ENCODE assay signal across 8 mouse cellular contexts in the genomic region with DNA sequence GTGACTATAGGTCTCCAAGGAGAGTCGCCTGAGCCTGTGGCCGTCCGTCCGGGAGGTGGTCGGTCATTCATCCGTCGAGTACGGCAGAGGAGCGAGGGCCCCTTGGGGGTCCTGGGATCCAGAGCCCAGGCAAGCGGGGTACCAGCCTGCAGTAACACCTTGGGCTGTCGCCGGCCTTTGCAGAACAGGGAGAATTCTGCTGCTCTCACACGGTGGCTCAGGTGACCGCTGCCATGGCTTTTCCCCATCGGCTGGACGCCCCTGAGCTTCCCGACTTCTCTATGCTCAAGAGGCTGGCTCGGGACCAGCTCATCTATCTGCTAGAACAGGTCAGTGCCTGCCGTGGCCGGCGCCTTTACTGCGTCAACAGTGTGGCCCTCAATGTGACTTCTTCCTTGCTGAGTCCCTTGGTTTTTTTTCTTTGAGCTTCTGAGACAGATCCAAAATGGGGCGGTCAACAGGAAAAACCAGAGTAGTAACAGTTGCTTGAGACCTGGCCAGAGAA. TPM values are rescaled to one million over a fixed set of nuclear protein-coding genes. Genes with fewer than 3 reads are reported as not detected.
DNase-seq lines count a peak whose midpoint lies in the region; ATAC-seq and TF ChIP-seq lines count a peak whose summit lies in the region.

No protein-coding gene starts in this region.

- peak overlapping the region; percentile 71 for H3K4me3 ChIP-seq in C2C12 (ENCODE audit: insufficient read depth, poor library complexity, severe bottlenecking)
- peak overlapping the region; percentile 89 for H3K4me3 ChIP-seq in cortical plate, adult 2 months (ENCODE audit: insufficient read depth, low read length)
- H3K4me3 ChIP-seq in hindbrain, embryonic 15.5 days: peak overlapping the region; percentile 69
- peak overlapping the region; percentile 80 for H3K4me3 ChIP-seq in liver, embryonic 16.5 days (ENCODE audit: low read depth, low read length)
- H3K4me3 ChIP-seq in small intestine, adult 2 months (ENCODE audit: low read depth, low read length): peak overlapping the region; percentile 74

- WGBS in hindbrain, embryonic 15.5 days: under 1% methylated on average over 23 of the region's 23 CpGs
- under 1% methylated on average over 23 of the region's 23 CpGs for WGBS in liver, embryonic 16.5 days (ENCODE audit: insufficient replicate concordance)
- under 1% methylated on average over 23 of the region's 23 CpGs for WGBS in small intestine, adult 2 months

- H3K4me1 ChIP-seq in cortical plate, adult 2 months (ENCODE audit: control insufficient read depth, insufficient read depth, low read length): peaks cover 1% of the 10 kb centered on the region; the same call in 1 of the 2 replicates
- peaks cover 24% of the 10 kb centered on the region for H3K4me1 ChIP-seq in hindbrain, embryonic 15.5 days (replicated peaks)
- peaks cover 20% of the 10 kb centered on the region for H3K4me1 ChIP-seq in liver, embryonic 16.5 days (ENCODE audit: control insufficient read depth, low read depth, low read length)
- H3K4me1 ChIP-seq in small intestine, adult 2 months (ENCODE audit: control insufficient read depth, insufficient read depth, insufficient read length, low read length): peaks cover 9% of the 10 kb centered on the region; the same call in 1 of the 2 replicates

- peak; percentile 12 for DNase-seq in embryo, embryonic 10 days (ENCODE audit: low spot score)
- no peak for DNase-seq in embryo, embryonic 9.5 days (ENCODE audit: extremely low spot score)
- no peak for DNase-seq in layer of hippocampus, adult 11-12 months (ENCODE audit: low spot score)

- peaks cover 15% of the 10 kb centered on the region for H3K79me2 ChIP-seq in C2C12 (ENCODE audit: control insufficient read depth, insufficient read depth)

- peaks cover 8% of the 10 kb centered on the region for H3K79me3 ChIP-seq in C2C12 (ENCODE audit: low read depth)

- no peak overlapping the region for H3K27ac ChIP-seq in cortical plate, adult 2 months (ENCODE audit: insufficient read depth, low read length)
- peak overlapping the region; percentile 69 for H3K27ac ChIP-seq in hindbrain, embryonic 15.5 days (replicated peaks)
- peak overlapping the region; percentile 55 for H3K27ac ChIP-seq in liver, embryonic 16.5 days (ENCODE audit: low read length)
- peak overlapping the region; percentile 50 for H3K27ac ChIP-seq in small intestine, adult 2 months (ENCODE audit: insufficient read depth, low read depth, low read length)

- H3K27me3 ChIP-seq in C2C12 (ENCODE audit: control insufficient read depth, insufficient read depth, insufficient read length): no peaks in the 10 kb centered on the region
- no peaks in the 10 kb centered on the region for H3K27me3 ChIP-seq in hindbrain, embryonic 15.5 days
- H3K27me3 ChIP-seq in liver, embryonic 16.5 days (ENCODE audit: control insufficient read depth, insufficient read depth, low read depth, low read length): no peaks in the 10 kb centered on the region
- no peaks in the 10 kb centered on the region for H3K27me3 ChIP-seq in small intestine, adult 2 months (ENCODE audit: control insufficient read depth, insufficient read depth, low read length)

- peak overlapping the region; percentile 52 for H3ac ChIP-seq in C2C12 (ENCODE audit: control insufficient read depth, insufficient read length, low read depth)

- peak overlapping the region; percentile 87 for H3K9ac ChIP-seq in hindbrain, embryonic 15.5 days
- peak overlapping the region; percentile 76 for H3K9ac ChIP-seq in liver, embryonic 16.5 days (ENCODE audit: low read depth, low read length)

- peak; percentile 79 for ATAC-seq in hindbrain, embryonic 15.5 days (ENCODE audit: low FRiP score, low read depth)
- ATAC-seq in liver, embryonic 16.5 days (ENCODE audit: low read depth): peak; percentile 56

- TF ChIP-seq CTCF in C2C12 (IDR thresholded peaks at IDR 0.05; ENCODE audit: control insufficient read depth, insufficient read depth, insufficient read length): no peak
- no peak for TF ChIP-seq CTCF in cortical plate, adult 2 months (IDR thresholded peaks at IDR 0.05; ENCODE audit: extremely low read depth, insufficient read depth, low read length)
- no peak for TF ChIP-seq CTCF in small intestine, adult 2 months (IDR thresholded peaks at IDR 0.05; ENCODE audit: extremely low read depth, insufficient read length, insufficient replicate concordance, low read depth, low read length)

- TF ChIP-seq POLR2A in cortical plate, adult 2 months (IDR thresholded peaks at IDR 0.05; ENCODE audit: extremely low read depth, insufficient read depth, low read length): no peak
- no peak for TF ChIP-seq POLR2A in small intestine, adult 2 months (IDR thresholded peaks at IDR 0.05; ENCODE audit: low read depth, low read length)

- no peaks in the 10 kb centered on the region; the same call in 1 of the 2 replicates for H3K9me3 ChIP-seq in hindbrain, embryonic 15.5 days
- H3K9me3 ChIP-seq in liver, embryonic 16.5 days (replicated peaks; ENCODE audit: control insufficient read depth, low read length): no peaks in the 10 kb centered on the region

- H3K4me2 ChIP-seq in hindbrain, embryonic 15.5 days: peak overlapping the region; percentile 79
- peak overlapping the region; percentile 81 for H3K4me2 ChIP-seq in liver, embryonic 16.5 days (ENCODE audit: low read depth, low read length)

- peaks cover 22% of the 10 kb centered on the region for H3K36me3 ChIP-seq in C2C12 (ENCODE audit: control insufficient read depth, insufficient read depth)
- peaks cover 48% of the 10 kb centered on the region for H3K36me3 ChIP-seq in hindbrain, embryonic 15.5 days
- H3K36me3 ChIP-seq in liver, embryonic 16.5 days (ENCODE audit: control insufficient read depth, insufficient read depth): peaks cover 26% of the 10 kb centered on the region
- peaks cover 19% of the 10 kb centered on the region for H3K36me3 ChIP-seq in small intestine, adult 2 months (ENCODE audit: control insufficient read depth, insufficient read depth, low read length)

TF ChIP-seq in C2C12, 6 proteins besides CTCF, POLR2A, EP300 and RAD21:
- TF ChIP-seq FOSL1 (IDR thresholded peaks at IDR 0.05; ENCODE audit: insufficient read depth, low read length, poor library complexity, severe bottlenecking) (no peak), MYOD1 (IDR thresholded peaks at IDR 0.05; ENCODE audit: control insufficient read depth, insufficient read length, low read depth) (no peak), USF1 (IDR thresholded peaks at IDR 0.05; ENCODE audit: low read depth) (no peak), CEBPB (IDR thresholded peaks at IDR 0.05; ENCODE audit: low read depth) (no peak), MAX (IDR thresholded peaks at IDR 0.05) (no peak), MYOG (IDR thresholded peaks at IDR 0.05; ENCODE audit: control insufficient read depth, extremely low read depth, insufficient read length) (no peak)
TF ChIP-seq in C2C12: peak in this region for 0.

RNA-seq across cellular contexts. Expression of a gene that starts 0.4 kb away (rescaled TPM):
- 6.6 TPM for polyA plus RNA-seq in C2C12 (2012; fragmentation: generic; extraction: Trizol)
- 23.2 and 25.6 TPM in 2 replicates for polyA plus RNA-seq in cortical plate, adult 2 months (2012; rRNA removed)
- polyA plus RNA-seq in hindbrain, embryonic 15.5 days (2015; fragmentation: Nextera tagmentation; extraction: Ambion mirVana): 23.9 and 32.1 TPM in 2 replicates
- polyA plus RNA-seq in liver, embryonic 16.5 days (2015; fragmentation: Nextera tagmentation; extraction: Ambion mirVana): 4.3 and 5.0 TPM in 2 replicates
- 8.8 and 17.8 TPM in 2 replicates for polyA plus RNA-seq in small intestine, adult 2 months (2012; rRNA removed)

RNA-seq across cellular contexts. Expression of a gene that starts 8.8 kb away (rescaled TPM):
- polyA plus RNA-seq in C2C12 (2012; fragmentation: generic; extraction: Trizol): 31.1 TPM
- polyA plus RNA-seq in cortical plate, adult 2 months (2012; rRNA removed): 55.6 and 56.0 TPM in 2 replicates
- 65.2 and 73.8 TPM in 2 replicates for polyA plus RNA-seq in hindbrain, embryonic 15.5 days (2015; fragmentation: Nextera tagmentation; extraction: Ambion mirVana)
- polyA plus RNA-seq in liver, embryonic 16.5 days (2015; fragmentation: Nextera tagmentation; extraction: Ambion mirVana): 26.3 and 27.7 TPM in 2 replicates
- polyA plus RNA-seq in small intestine, adult 2 months (2012; rRNA removed): 8.9 and 12.3 TPM in 2 replicates

RNA-seq across cellular contexts. Expression of a gene that starts 23.6 kb away (rescaled TPM):
- polyA plus RNA-seq in C2C12 (2012; fragmentation: generic; extraction: Trizol): not detected
- polyA plus RNA-seq in cortical plate, adult 2 months (2012; rRNA removed): 0.98 and 1.5 TPM in 2 replicates
- 1.9 and 2.5 TPM in 2 replicates for polyA plus RNA-seq in hindbrain, embryonic 15.5 days (2015; fragmentation: Nextera tagmentation; extraction: Ambion mirVana)
- 0.16 and 0.42 TPM in 2 replicates for polyA plus RNA-seq in liver, embryonic 16.5 days (2015; fragmentation: Nextera tagmentation; extraction: Ambion mirVana)
- 0.05 and 0.08 TPM in 2 replicates for polyA plus RNA-seq in small intestine, adult 2 months (2012; rRNA removed)

RNA-seq across cellular contexts. Expression of a gene that starts 24.4 kb away (rescaled TPM):
- 55.1 TPM for polyA plus RNA-seq in C2C12 (2012; fragmentation: generic; extraction: Trizol)
- polyA plus RNA-seq in cortical plate, adult 2 months (2012; rRNA removed): 0.98 and 3.0 TPM in 2 replicates
- 42.0 and 51.8 TPM in 2 replicates for polyA plus RNA-seq in hindbrain, embryonic 15.5 days (2015; fragmentation: Nextera tagmentation; extraction: Ambion mirVana)
- polyA plus RNA-seq in liver, embryonic 16.5 days (2015; fragmentation: Nextera tagmentation; extraction: Ambion mirVana): 125 and 133 TPM in 2 replicates
- 6.6 and 15.0 TPM in 2 replicates for polyA plus RNA-seq in small intestine, adult 2 months (2012; rRNA removed)

RNA-seq across cellular contexts. Expression of a gene that starts 37.1 kb away (rescaled TPM):
- polyA plus RNA-seq in C2C12 (2012; fragmentation: generic; extraction: Trizol): 1.2 TPM
- 3.4 and 3.7 TPM in 2 replicates for polyA plus RNA-seq in cortical plate, adult 2 months (2012; rRNA removed)
- polyA plus RNA-seq in hindbrain, embryonic 15.5 days (2015; fragmentation: Nextera tagmentation; extraction: Ambion mirVana): 4.5 and 4.6 TPM in 2 replicates
- 1.5 and 1.7 TPM in 2 replicates for polyA plus RNA-seq in liver, embryonic 16.5 days (2015; fragmentation: Nextera tagmentation; extraction: Ambion mirVana)
- polyA plus RNA-seq in small intestine, adult 2 months (2012; rRNA removed): 2.3 and 3.2 TPM in 2 replicates
